Mouse (Mus musculus) stomach, postnatal 0 days (tissue): ENCODE data around the gene Prx.

Experiments
- CTCF ChIP-seq: IDR thresholded peaks from 2 replicates; pipeline ENCODE4 v1.5.1; 2016; ENCODE audit warnings: antibody characterized with exemption, low read depth, mild to moderate bottlenecking, moderate library complexity
- EP300 ChIP-seq: optimal IDR thresholded peaks from 2 replicates; pipeline ENCODE3; 2016; ENCODE audit warnings: antibody characterized with exemption

DNA sequence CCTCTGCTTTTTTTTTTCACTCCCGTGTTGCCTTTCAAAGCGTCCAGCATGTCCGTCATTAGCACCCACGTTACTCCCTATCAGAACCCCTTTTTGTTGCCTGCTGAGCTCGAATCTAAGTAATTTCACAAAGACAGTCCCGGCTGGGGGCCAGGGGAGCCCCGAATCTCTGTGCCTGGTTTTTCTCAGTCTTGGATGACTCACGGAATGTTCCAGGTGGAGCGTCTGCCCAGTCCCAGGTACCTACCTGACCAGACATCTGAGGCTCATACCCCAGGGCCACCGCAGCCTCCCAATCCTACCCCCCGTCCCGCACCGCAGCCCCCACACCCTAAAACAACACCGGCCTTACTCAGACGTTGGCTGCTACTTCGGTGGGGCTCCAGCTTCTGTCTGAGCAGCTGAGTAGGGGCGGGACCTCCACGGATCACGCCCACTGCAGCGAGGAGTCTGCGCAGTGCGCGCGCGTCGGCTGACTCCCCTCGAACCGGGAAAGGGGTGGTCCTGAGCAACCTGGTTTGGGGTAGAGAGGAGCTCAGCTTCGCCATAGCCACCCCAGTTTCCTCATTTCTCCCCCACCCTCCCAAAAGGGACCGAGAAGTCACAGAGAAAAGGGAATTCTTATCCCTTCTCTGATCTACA lies 43.4 kb downstream of the Prx start:
- TF ChIP-seq CTCF: no peak
- no peak for TF ChIP-seq EP300
